Mouse (Mus musculus) bone marrow macrophage, adult 2 months (primary cell): ENCODE results near the gene Myrf.

Experiments used
- CTCF ChIP-seq: IDR thresholded peaks from 2 replicates; pipeline ENCODE4 v1.5.1; 2012; ENCODE audit warnings: low read depth, mild to moderate bottlenecking, low read length, moderate library complexity
- POLR2A ChIP-seq: IDR thresholded peaks from 2 replicates; pipeline ENCODE4 v1.6.1; 2012; ENCODE audit warnings: mild to moderate bottlenecking, low read depth, low read length, borderline replicate concordance

DNA sequence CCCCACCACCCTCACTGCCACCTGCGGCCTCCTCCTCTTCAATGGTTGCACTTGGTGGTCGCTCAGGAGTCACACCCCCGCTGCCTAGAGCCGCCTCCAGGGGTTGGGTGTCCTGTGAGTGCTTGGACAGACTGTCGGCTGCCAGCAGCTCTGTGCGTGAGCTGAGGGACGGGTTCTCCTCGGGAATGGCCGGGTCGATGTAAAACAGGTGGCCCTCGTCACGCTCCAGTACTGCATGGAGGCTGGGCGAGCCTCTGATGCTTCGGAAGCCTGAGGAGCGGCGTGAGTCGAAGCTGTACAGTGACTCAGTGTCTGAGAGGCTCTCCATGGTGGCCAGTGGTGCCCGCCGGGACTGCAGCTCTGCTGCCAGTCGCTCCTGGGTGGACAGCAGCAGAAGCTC, 7.6 kb upstream of the Myrf start:
- TF ChIP-seq CTCF (no peak), POLR2A (no peak)
